Mouse (Mus musculus) lung, embryonic 15.5 days (tissue): ENCODE results near the gene Gm2888. TPM values are rescaled to one million over a fixed set of nuclear protein-coding genes. Genes with fewer than 3 reads are reported as not detected.
"Not testable (repeated sequence)": the region's sequence is repeated elsewhere in the genome, so short reads cannot be mapped to it uniquely, and the experiment has no call there.

Experiments used
- ATAC-seq: fragments of 200-750 bp; cut with Nextera tagmentation; 2 replicates; pipeline ENCODE4 v1.8.0; 2017; ENCODE audit warnings: moderate number of reproducible peaks, borderline replicate concordance; ENCODE audit not compliant: low FRiP score, low TSS enrichment; ENCODE audit errors: extremely low read depth
- H3K27ac ChIP-seq: fragments of 300-500 bp; sonication (generic); 2 replicates; pipeline ENCODE4 v1.5.1; 2015; ENCODE audit warnings: moderate library complexity, mild to moderate bottlenecking, inconsistent platforms
- H3K27me3 ChIP-seq: fragments of 300-500 bp; sonication (generic); 2 replicates; pipeline ENCODE4 v1.6.1; 2015; ENCODE audit warnings: inconsistent platforms
- H3K36me3 ChIP-seq: fragments of 300-500 bp; sonication (generic); 2 replicates; pipeline ENCODE4 v1.6.1; 2015; ENCODE audit warnings: inconsistent platforms
- H3K4me1 ChIP-seq: fragments of 300-500 bp; sonication (generic); 2 replicates; pipeline ENCODE4 v1.6.1; 2015; ENCODE audit warnings: inconsistent platforms
- H3K4me2 ChIP-seq: fragments of 300-500 bp; sonication (generic); 2 replicates; pipeline ENCODE4 v1.6.1; 2015; ENCODE audit warnings: inconsistent platforms, mild to moderate bottlenecking, moderate library complexity
- H3K4me3 ChIP-seq: fragments of 300-500 bp; sonication (generic); 2 replicates; pipeline ENCODE4 v1.5.1; 2015; ENCODE audit warnings: mild to moderate bottlenecking, inconsistent platforms
- H3K9ac ChIP-seq: fragments of 300-500 bp; sonication (generic); 2 replicates; pipeline ENCODE4 v1.6.1; 2015; ENCODE audit warnings: inconsistent platforms
- H3K9me3 ChIP-seq: fragments of 300-500 bp; sonication (generic); 2 replicates; pipeline ENCODE4 v1.6.1; 2016; ENCODE audit warnings: inconsistent platforms
- WGBS: fragments of 180-500 bp; shearing (Covaris S2); methylation state at CpG from one replicate; pipeline ENCODE4 v1.1.7; 2015; 5-methylcytosine and 5-hydroxymethylcytosine counted together
- polyA plus RNA-seq: library from polyadenylated mRNA; unstranded; fragments of >200 nt; fragmentation: Nextera tagmentation; extraction: Ambion mirVana; gene quantifications from 2 replicates; pipeline ENCODE4 v1.2.1, GENCODE M21; 2015

Gm2888 gene
- not detected in 2 replicates for polyA plus RNA-seq

- 65% methylated on average over 3 of the region's 3 CpGs for WGBS
- H3K36me3 ChIP-seq, H3K9me3 ChIP-seq, H3K4me2 ChIP-seq, H3K27me3 ChIP-seq, H3K4me1 ChIP-seq, H3K9ac ChIP-seq, H3K4me3 ChIP-seq, ATAC-seq, H3K27ac ChIP-seq: not testable (repeated sequence)
Observed at GRCm38 (mm10) chr14:3029702-3030101, at the start of gene Gm2888. Gene Gm2888 (plus strand): TSS chr14:3030002.

- H3K27me3 ChIP-seq, H3K4me1 ChIP-seq, ATAC-seq, H3K36me3 ChIP-seq, H3K27ac ChIP-seq, H3K9me3 ChIP-seq: not testable (repeated sequence)
- Histone ChIP-seq H3K4me3 (peak within 1 kb of the TSS; percentile 48), H3K9ac (peak within 1 kb of the TSS; percentile 16; the same call in 1 of the 2 replicates), H3K4me2 (peak within 1 kb of the TSS; percentile 85)
- WGBS = 6% methylated on average over 17 of the region's 40 CpGs
Observed at GRCm38 (mm10) chr14:3048727-3049512, 19.1 kb downstream of the Gm2888 start, which contains the start of gene Gm2897. Gene Gm2897 (plus strand): TSS chr14:3049285.

- 0% methylated on average over 14 of the region's 20 CpGs for WGBS
- H3K27me3 ChIP-seq, H3K36me3 ChIP-seq, ATAC-seq, H3K9me3 ChIP-seq, H3K4me1 ChIP-seq, H3K27ac ChIP-seq: not testable (repeated sequence)
- H3K9ac ChIP-seq = peak overlapping the region; percentile 16; the same call in 1 of the 2 replicates
- H3K4me2 ChIP-seq = peak overlapping the region; percentile 85
- peak overlapping the region; percentile 48 for H3K4me3 ChIP-seq
Observed at GRCm38 (mm10) chr14:3049513-3049800, 19.7 kb downstream of the Gm2888 start.

GRCm38 (mm10) chr14:3050087-3050486 is 20.3 kb downstream of the Gm2888 start:
- not testable (repeated sequence) for H3K9me3 ChIP-seq, H3K27ac ChIP-seq, H3K27me3 ChIP-seq, H3K36me3 ChIP-seq, ATAC-seq, H3K9ac ChIP-seq, H3K4me2 ChIP-seq, H3K4me3 ChIP-seq, H3K4me1 ChIP-seq
- 0% methylated on average over 5 of the region's 8 CpGs for WGBS

Other genes starting within 250 kb of the Gm2888 start
- gene Gm2897, start 19.3 kb downstream of the Gm2888 start, polyA plus RNA-seq = 1.5 and 2.3 TPM in 2 replicates
- not detected in 2 replicates for gene Gm10340, start 104.0 kb downstream of the Gm2888 start, polyA plus RNA-seq
- not detected in 2 replicates for gene Gm5795, start 158.3 kb downstream of the Gm2888 start, polyA plus RNA-seq
- 5.7 TPM in 2 replicates for gene D830030K20Rik, start 178.5 kb downstream of the Gm2888 start, polyA plus RNA-seq